7 mouse cellular contexts compared by ENCODE assay signal in genomic region chr10:67185491-67186081, GRCm38 (mm10).
DNase-seq lines count a peak whose midpoint lies in the region; ATAC-seq lines count a peak whose summit lies in the region.

No protein-coding gene starts in this region.

- H3K4me2 ChIP-seq in embryonic facial prominence, embryonic 12.5 days (replicated peaks) = peak overlapping the region; percentile 67
- H3K4me2 ChIP-seq in limb, embryonic 11.5 days (ENCODE audit: low read depth, severe bottlenecking) = peak overlapping the region; percentile 48
- H3K4me2 ChIP-seq in midbrain, embryonic 14.5 days (ENCODE audit: low read length) = peak overlapping the region; percentile 60

- no peaks in the 10 kb centered on the region for H3K36me3 ChIP-seq in embryonic facial prominence, embryonic 12.5 days
- H3K36me3 ChIP-seq in limb, embryonic 11.5 days (ENCODE audit: control insufficient read depth, insufficient read depth, low read length) = peaks cover 3% of the 10 kb centered on the region; the same call in 1 of the 2 replicates
- H3K36me3 ChIP-seq in midbrain, embryonic 14.5 days (ENCODE audit: control insufficient read depth, insufficient read depth, low read length) = no peaks in the 10 kb centered on the region

- ATAC-seq in embryonic facial prominence, embryonic 12.5 days (ENCODE audit: insufficient number of reproducible peaks, insufficient read depth, low FRiP score, low TSS enrichment) = peak; percentile 91
- ATAC-seq in limb, embryonic 11.5 days (ENCODE audit: insufficient number of reproducible peaks, low FRiP score, low TSS enrichment, low read depth) = peak; percentile 87
- ATAC-seq in midbrain, embryonic 14.5 days (ENCODE audit: low FRiP score, low TSS enrichment) = peak; percentile 90

- H3K4me3 ChIP-seq in embryonic facial prominence, embryonic 12.5 days = peak overlapping the region; percentile 50
- H3K4me3 ChIP-seq in limb, embryonic 11.5 days (ENCODE audit: low read depth, low read length) = peak overlapping the region; percentile 35
- peak overlapping the region; percentile 43 for H3K4me3 ChIP-seq in midbrain, embryonic 14.5 days (replicated peaks; ENCODE audit: low read depth, low read length)

- peak; percentile 55 for DNase-seq in adrenal gland, postnatal 25 days
- DNase-seq in heart, adult 11 months = peak; percentile 99
- peak; percentile 81 for DNase-seq in kidney, adult 18-20 months
- DNase-seq in limb, embryonic 11.5 days (ENCODE audit: low spot score) = peak; percentile 77
- peak; percentile 85 for DNase-seq in midbrain, embryonic 14.5 days
- DNase-seq in spleen, adult 18-20 months = peak; percentile 47 to 59

- peak overlapping the region; percentile 58 for H3K9ac ChIP-seq in embryonic facial prominence, embryonic 12.5 days
- peak overlapping the region; percentile 60 for H3K9ac ChIP-seq in limb, embryonic 11.5 days (ENCODE audit: low read length)
- peak overlapping the region; percentile 64 for H3K9ac ChIP-seq in midbrain, embryonic 14.5 days (replicated peaks; ENCODE audit: low read length)

- no peaks in the 10 kb centered on the region for H3K9me3 ChIP-seq in embryonic facial prominence, embryonic 12.5 days
- H3K9me3 ChIP-seq in limb, embryonic 11.5 days (ENCODE audit: control insufficient read depth, low read length) = no peaks in the 10 kb centered on the region
- no peaks in the 10 kb centered on the region for H3K9me3 ChIP-seq in midbrain, embryonic 14.5 days (ENCODE audit: control insufficient read depth, low read length)

- H3K27ac ChIP-seq in embryonic facial prominence, embryonic 12.5 days = peak overlapping the region; percentile 96
- peak overlapping the region; percentile 70 for H3K27ac ChIP-seq in limb, embryonic 11.5 days (replicated peaks; ENCODE audit: low read depth, low read length)
- H3K27ac ChIP-seq in midbrain, embryonic 14.5 days (replicated peaks; ENCODE audit: low read depth, low read length) = peak overlapping the region; percentile 95

- under 1% methylated on average over 23 of the region's 23 CpGs for WGBS in embryonic facial prominence, embryonic 12.5 days
- WGBS in limb, embryonic 11.5 days = under 1% methylated on average over 23 of the region's 23 CpGs
- WGBS in midbrain, embryonic 14.5 days = under 1% methylated on average over 23 of the region's 23 CpGs

- no peaks in the 10 kb centered on the region for H3K27me3 ChIP-seq in embryonic facial prominence, embryonic 12.5 days
- H3K27me3 ChIP-seq in limb, embryonic 11.5 days (ENCODE audit: control insufficient read depth, insufficient read depth, low read length) = no peaks in the 10 kb centered on the region
- H3K27me3 ChIP-seq in midbrain, embryonic 14.5 days (ENCODE audit: control insufficient read depth, insufficient read depth, low read length) = no peaks in the 10 kb centered on the region

- H3K4me1 ChIP-seq in embryonic facial prominence, embryonic 12.5 days = peaks cover 20% of the 10 kb centered on the region
- H3K4me1 ChIP-seq in limb, embryonic 11.5 days (ENCODE audit: control insufficient read depth, insufficient read depth, low read length) = peaks cover 6% of the 10 kb centered on the region; the same call in 1 of the 2 replicates
- H3K4me1 ChIP-seq in midbrain, embryonic 14.5 days (ENCODE audit: control insufficient read depth, insufficient read depth, low read length) = peaks cover 20% of the 10 kb centered on the region

Comparison
In these comparisons a context has a peak if more than half of its experiments do, and no peak if none do; other contexts are left out.
1. Peak in every context shown above with its lines: DNase-seq, ATAC-seq, H3K4me3 ChIP-seq and H3K27ac ChIP-seq.